Mouse (Mus musculus) olfactory bulb, adult 2 months (tissue): ENCODE measurements around the gene Cbx8.

Source experiments
- CTCF ChIP-seq: fragments of 200-500 bp; IDR thresholded peaks from 2 replicates; pipeline ENCODE4 v1.5.1; 2012; ENCODE audit warnings: low read depth, mild to moderate bottlenecking, low read length, moderate library complexity; ENCODE audit not compliant: insufficient read depth
- POLR2A ChIP-seq: fragments of 200-500 bp; IDR thresholded peaks from 2 replicates; pipeline ENCODE4 v1.6.1; 2012; ENCODE audit warnings: mild to moderate bottlenecking, low read depth, low read length, moderate library complexity; ENCODE audit not compliant: insufficient read depth

DNA sequence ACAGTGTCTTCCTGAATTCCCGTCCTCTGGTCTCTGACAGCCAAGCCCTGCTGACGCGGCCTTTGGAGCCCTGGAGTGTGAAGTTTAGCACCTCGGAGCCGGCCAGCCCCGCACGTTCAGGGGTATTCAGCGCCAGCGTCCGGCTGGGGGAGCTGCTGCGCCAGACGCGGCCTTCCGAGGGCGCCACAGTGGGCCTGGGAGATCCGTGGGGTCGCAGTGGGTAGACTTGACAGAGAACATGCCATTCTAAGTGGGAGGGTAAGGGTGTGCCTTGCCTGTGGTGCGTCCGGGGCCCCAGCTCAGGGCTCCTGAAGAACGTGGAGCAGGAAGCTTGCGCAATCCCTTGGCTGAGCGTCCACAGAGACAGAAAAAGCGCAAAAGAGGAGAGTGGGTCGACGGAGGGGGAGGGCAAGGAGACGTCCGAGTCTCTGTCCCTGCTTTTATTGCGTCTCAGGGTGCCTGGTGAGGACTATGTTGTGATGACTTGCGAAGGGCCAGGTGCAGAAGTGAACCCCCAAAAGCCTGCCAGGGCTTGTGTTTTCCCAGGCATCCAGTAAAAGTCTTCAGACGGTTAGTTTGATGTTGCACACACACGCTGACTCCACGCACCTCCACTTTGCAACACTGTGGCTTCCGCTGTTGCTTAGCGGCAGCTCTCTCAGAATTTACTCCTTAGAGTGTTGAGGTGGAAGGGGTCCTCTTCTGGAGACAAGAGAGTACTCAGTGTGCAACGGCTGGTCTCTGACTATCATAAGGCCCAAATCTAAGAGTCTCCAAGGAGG lies 46.7 kb upstream of the Cbx8 start:
- TF ChIP-seq CTCF (no peak), POLR2A (no peak)
